Mouse (Mus musculus) frontal cortex, postnatal 10 days (tissue): ENCODE measurements around the gene Myd88.

Source experiments
- DNase-seq, 2 experiments: peaks; one replicate each; pipeline ENCODE4 v3.0.0; 2022; ENCODE audit warnings: low spot score in 2 of 2, mixed read lengths in 1 of 2

Myd88 gene

GRCm38 (mm10) chr9:119340212-119340580 lies 1.0 kb downstream of the Myd88 start:
- no peak for DNase-seq

- peak; percentile 57 to 64 for DNase-seq
Measured at GRCm38 (mm10) chr9:119339558-119340211, 1.5 kb downstream of the Myd88 start, which contains the start of gene Acaa1a. Gene Acaa1a, plus strand, starts transcription at chr9:119339676.

- DNase-seq, result no peak
Measured at GRCm38 (mm10) chr9:119339106-119339505, 2.1 kb downstream of the Myd88 start.

DNA sequence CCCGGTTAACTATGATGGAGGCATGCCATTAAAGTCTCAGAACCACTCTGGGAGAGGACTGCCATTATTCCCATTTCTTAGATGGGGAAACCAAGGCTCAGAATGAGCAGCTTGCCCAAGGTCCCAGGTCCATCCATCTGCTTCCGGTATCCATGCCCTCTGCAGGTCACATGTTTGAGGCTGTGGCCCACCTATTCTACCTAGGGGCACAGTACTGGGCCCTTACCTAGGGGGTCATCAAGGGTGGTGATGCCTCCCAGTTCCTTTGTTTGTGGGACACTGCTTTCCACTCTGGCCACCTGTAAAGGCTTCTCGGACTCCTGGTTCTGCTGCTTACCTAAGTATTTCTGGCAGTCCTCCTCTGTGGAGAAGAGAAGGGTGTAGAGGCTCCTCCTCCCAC lies 2.9 kb downstream of the Myd88 start:
- DNase-seq, result no peak

GRCm38 (mm10) chr9:119337842-119338241 lies 3.4 kb downstream of the Myd88 start:
- DNase-seq, result no peak

DNA sequence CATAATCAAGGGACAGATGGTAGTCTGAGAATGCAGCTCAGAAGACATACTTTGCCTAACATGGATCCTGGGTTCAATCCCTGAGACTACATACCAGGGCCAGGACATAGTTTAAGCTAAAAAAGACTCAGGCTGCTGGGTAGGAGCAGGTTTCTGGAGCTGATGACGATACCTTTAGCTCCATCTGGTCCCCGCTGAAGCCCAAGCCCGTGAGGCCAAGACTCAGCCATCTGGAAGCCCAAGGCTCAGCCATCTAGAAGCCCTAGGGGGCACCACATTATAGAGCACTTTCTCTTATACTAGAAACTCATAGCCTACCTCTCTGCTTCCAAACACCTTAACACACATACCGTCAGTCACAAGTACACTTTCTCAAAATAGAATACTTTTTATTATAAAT lies 5.6 kb downstream of the Myd88 start:
- no peak for DNase-seq

DNA sequence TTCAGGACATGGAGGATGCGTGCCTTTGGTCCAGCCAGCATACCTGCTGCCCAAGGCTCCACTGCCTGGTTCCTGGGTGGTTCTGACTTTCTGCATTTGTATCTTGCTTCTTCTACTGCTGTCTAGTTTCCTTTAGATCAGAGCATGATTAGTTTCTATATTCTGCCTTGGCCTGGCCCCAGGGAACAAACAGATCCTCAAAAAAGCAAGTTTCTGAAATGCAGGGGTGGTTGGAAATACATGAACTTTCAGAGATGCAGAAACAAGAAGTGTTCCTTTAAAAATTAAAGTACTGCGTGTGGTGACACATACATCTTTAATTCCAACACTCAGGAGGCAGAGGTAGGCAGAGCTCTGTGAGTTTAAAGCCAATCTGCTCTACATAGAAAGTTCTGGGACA lies 6.4 kb downstream of the Myd88 start:
- no peak for DNase-seq

DNA sequence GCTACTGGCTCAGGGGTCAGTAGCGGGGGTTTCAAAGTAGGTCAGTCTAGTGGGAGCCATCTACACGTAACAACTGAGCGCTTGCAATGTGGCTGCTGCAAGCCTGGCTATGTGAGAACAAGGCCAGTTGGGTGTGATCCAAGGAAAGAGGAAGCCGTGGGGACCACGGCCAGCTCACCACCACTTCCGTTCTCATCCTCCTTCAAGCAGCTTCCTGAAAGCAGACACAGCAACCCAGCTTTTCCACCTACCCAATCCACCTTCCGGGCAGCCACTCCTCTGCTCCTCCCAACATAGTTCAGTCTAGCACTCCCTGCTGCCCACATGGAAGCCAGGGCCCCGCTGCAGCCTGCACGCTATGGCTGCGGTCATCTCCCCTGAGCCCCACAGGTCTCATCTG lies 6.9 kb downstream of the Myd88 start:
- DNase-seq, result no peak

DNA sequence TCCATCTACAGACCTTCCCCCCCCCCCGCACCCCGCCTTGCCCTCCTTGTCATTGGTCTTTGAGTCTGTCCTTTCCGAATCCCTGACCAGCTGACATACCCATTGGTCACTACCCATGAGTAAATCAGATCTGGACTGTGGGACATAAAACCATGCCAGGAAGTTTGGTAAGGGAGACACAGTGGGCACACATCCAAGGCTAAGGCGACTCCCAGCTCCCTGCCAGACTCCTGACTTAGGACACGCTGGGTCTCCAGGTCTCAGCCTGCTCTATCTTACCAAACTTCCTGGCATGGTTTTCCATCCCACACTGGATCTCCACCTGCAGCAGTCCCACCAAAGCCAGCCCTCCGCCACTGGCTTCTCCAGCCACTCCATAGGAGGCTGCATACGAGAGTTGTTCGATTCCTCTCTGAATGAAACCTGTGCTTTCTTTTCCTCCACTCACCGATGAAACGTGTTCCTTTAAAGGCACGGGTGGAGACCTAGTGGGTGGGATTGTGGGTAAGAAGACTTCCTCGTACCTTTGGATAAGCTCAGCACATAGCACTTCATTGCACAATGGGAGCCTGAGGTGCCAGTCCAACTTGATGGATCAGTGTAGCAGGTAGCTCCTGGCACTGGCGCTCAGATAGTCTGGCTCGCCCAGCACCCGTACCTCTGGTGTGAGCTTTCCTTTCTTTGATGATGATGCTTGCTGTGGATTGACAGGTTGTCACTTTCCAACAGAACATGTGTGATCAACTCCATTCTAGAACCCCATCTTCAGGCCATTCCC lies 10.8 kb downstream of the Myd88 start:
- no peak for DNase-seq

DNA sequence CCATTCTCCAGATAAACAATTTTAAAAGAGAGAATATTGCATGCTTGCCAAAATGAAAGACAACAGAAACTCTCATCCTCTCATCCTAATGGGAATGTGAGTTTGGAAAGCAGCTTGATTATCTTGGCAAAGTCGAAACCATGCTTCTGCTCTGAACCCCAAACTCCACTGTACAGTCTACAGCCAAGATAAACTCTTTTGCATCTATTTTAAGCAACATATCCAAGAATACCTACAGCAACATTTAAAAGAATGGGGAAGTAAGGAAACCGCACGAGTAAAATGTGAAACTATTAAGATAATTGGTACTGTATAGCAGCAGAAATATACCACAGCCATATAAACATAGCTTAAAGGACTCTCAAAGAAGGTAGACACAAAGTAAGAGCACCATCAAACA lies 12.7 kb downstream of the Myd88 start:
- no peak for DNase-seq

DNA sequence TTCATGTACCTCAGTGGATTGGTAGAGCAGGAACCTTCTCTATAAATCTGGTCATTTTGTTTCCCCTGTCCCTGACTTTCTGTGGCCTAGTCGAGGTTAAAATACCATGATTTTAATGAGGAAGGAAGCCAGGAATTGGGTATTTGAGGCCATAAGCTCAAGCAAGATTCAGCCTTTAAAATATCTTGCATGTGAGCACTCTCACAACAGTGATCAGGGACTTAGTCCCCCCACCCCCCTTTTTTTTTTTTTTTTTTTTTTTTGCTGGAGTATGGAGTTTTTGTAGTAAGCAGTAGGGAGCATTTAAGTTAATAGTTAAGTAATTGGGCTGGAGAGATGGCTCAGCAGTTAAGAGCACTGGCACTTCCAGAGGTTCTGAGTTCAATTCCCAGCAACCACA lies 17.1 kb downstream of the Myd88 start:
- no peak for DNase-seq

DNA sequence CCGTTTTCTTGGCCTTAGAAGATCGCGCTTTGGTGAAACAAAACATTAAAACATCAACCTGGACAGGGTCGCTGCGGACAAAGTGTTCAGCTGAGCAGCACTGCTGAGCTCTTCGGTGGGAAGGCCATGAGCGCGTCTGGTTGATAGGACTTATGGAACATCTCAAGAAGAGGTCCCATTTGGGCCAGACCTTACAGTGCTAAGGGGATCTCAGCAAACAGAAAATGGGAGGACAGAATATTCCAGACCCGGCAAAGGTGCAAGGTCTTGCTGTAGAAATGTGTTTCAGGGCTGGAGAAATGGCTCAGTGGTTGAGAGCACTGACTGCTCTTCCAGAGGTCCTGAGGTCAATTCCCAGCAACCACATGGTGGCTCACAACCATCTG lies 18.0 kb downstream of the Myd88 start:
- DNase-seq, result no peak

- peak; percentile 98 for DNase-seq
Measured at GRCm38 (mm10) chr9:119322289-119323259, 18.6 kb downstream of the Myd88 start, which contains the start of gene Oxsr1. Gene Oxsr1, minus strand, starts transcription at chr9:119322427.

DNA sequence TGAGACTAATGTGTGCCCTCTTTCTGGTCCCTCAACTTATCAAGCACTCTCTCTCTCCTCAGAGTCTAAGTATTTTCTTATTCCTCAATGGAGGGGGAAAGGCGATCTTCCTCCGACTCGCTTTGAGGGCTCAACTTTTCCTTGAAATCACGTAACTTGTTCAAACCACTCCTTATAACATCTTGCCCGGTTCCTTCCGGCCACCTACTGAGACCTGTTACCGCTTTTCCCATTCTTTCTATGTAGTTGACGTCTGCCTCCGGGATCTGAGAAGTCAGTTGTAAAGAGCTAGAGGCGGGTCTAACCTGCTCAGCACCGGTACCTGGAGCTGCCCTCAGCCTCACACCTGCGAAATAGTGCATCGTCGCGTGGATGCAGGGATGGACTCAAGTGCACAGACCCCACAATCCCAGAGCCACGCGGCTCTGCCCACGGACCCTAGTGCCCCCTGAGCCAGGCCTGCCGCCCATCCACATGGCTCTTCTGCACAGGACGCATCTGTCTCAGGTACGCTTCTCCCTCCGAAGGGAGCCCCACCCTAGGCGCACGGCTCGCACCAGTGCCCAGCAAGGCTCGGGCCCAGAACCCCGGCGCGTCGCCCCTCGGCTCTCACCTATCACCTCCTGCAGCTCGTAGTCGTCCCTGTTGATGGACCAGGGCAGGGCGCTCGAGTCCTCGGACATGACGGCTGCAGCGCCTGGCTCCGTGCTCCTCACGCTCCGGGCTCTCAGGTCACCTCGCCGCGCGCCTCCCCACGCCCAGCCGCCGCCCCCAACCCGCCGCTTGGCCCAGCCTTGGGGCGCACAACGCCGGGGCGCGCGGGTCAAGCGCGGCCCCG lies 19.6 kb downstream of the Myd88 start:
- peak in 1 of 2 experiments; percentile 56 for DNase-seq

GRCm38 (mm10) chr9:119320946-119321345 lies 20.3 kb downstream of the Myd88 start:
- no peak for DNase-seq

DNA sequence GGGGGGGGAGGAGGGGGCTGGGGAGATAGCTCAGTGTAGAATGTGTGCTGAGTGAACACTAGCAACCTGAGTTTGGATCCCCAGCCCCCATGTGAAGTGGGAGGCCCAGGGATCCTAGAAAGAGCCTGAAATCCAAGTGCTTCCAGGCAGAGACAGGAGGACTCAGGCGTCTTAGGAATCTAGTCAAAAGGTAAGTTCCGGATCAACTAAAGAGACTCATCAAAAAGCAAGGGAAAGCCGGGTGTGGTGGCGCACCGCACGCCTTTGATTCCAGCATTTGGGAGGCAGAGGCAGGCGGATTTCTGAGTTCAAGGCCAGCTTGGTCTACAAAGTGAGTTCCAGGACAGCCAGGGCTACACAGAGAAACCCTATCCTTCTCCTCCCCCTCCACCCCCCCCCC lies 20.8 kb downstream of the Myd88 start:
- no peak for DNase-seq

GRCm38 (mm10) chr9:119318891-119319290 lies 22.3 kb downstream of the Myd88 start:
- no peak for DNase-seq

GRCm38 (mm10) chr9:119313096-119313495 lies 28.1 kb downstream of the Myd88 start:
- no peak for DNase-seq

- no peak for DNase-seq
Measured at GRCm38 (mm10) chr9:119309067-119309466, 32.1 kb downstream of the Myd88 start.

DNA sequence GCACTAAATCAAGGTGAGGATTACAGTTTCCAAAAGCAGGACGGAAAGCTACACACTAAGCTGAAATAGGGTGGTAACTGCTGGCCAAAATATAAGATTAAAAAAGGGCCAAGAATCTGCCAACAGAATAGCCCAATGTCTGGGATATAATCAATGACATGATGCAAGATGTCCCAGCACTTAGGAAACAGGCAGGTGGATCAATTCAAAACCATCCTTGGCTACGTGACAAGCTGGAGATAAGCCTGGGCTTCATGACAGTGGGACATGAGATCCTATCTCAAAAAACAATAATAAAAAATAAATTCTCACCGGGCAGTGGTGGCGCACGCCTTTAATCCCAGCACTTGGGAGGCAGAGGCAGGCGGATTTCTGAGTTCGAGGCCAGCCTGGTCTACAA lies 35.3 kb downstream of the Myd88 start:
- no peak for DNase-seq

GRCm38 (mm10) chr9:119298563-119298962 lies 42.6 kb downstream of the Myd88 start:
- DNase-seq, result no peak
